Mouse (Mus musculus): Measurements from ENCODE around the gene Pheta1.
A peak's percentile ranks its signal among the peaks of the same experiment; 100 is the strongest.

Pheta1 gene

GRCm38 (mm10) chr5:121848743-121849142 lies at the start of gene Pheta1:
Gene Pheta1 (plus strand): TSS chr5:121848984.
- DNase-seq (ENCODE audit: low spot score in 2 of 2), result peak; percentile 90 to 94

GRCm38 (mm10) chr5:121807186-121807585 lies 41.6 kb upstream of the Pheta1 start:
- no peak for DNase-seq (ENCODE audit: low spot score in 2 of 2)

GRCm38 (mm10) chr5:121808202-121808601 lies 40.6 kb upstream of the Pheta1 start:
- no peak for DNase-seq (ENCODE audit: low spot score in 2 of 2)

GRCm38 (mm10) chr5:121809667-121810224 lies 39.0 kb upstream of the Pheta1 start:
- no peak for DNase-seq (ENCODE audit: low spot score in 2 of 2)

- DNase-seq (ENCODE audit: low spot score in 2 of 2), result no peak
These were observed 38.2 kb upstream of the Pheta1 start for GRCm38 (mm10) chr5:121810331-121811151.

- DNase-seq (ENCODE audit: low spot score in 2 of 2), result no peak
These were observed 37.3 kb upstream of the Pheta1 start for GRCm38 (mm10) chr5:121811485-121811931.

GRCm38 (mm10) chr5:121812526-121813243 lies 36.1 kb upstream of the Pheta1 start:
- DNase-seq (ENCODE audit: low spot score in 2 of 2), result no peak

GRCm38 (mm10) chr5:121813744-121814143 lies 35.0 kb upstream of the Pheta1 start:
- no peak for DNase-seq (ENCODE audit: low spot score in 2 of 2)

GRCm38 (mm10) chr5:121815067-121815466 lies 33.7 kb upstream of the Pheta1 start:
- no peak for DNase-seq (ENCODE audit: low spot score in 2 of 2)

- DNase-seq (ENCODE audit: low spot score in 2 of 2), result no peak
These were observed 32.9 kb upstream of the Pheta1 start for GRCm38 (mm10) chr5:121815867-121816380.

- DNase-seq (ENCODE audit: low spot score in 2 of 2), result no peak
These were observed 32.2 kb upstream of the Pheta1 start for GRCm38 (mm10) chr5:121816611-121817010.

- DNase-seq (ENCODE audit: low spot score in 2 of 2), result no peak
These were observed 31.2 kb upstream of the Pheta1 start for GRCm38 (mm10) chr5:121817551-121817950.

- DNase-seq (ENCODE audit: low spot score in 2 of 2), result no peak
These were observed 30.4 kb upstream of the Pheta1 start for GRCm38 (mm10) chr5:121818401-121818800.

GRCm38 (mm10) chr5:121818862-121819261 lies 29.9 kb upstream of the Pheta1 start:
- DNase-seq (ENCODE audit: low spot score in 2 of 2), result no peak

GRCm38 (mm10) chr5:121819559-121819958 lies 29.2 kb upstream of the Pheta1 start:
- DNase-seq (ENCODE audit: low spot score in 2 of 2), result no peak

GRCm38 (mm10) chr5:121820161-121820560 lies 28.6 kb upstream of the Pheta1 start:
- DNase-seq (ENCODE audit: low spot score in 2 of 2), result no peak

- no peak for DNase-seq (ENCODE audit: low spot score in 2 of 2)
These were observed 28.1 kb upstream of the Pheta1 start for GRCm38 (mm10) chr5:121820657-121821056.

- DNase-seq (ENCODE audit: low spot score in 2 of 2), result no peak
These were observed 27.7 kb upstream of the Pheta1 start for GRCm38 (mm10) chr5:121821116-121821515.

- DNase-seq (ENCODE audit: low spot score in 2 of 2), result no peak
These were observed 27.2 kb upstream of the Pheta1 start for GRCm38 (mm10) chr5:121821552-121821951.

- no peak for DNase-seq (ENCODE audit: low spot score in 2 of 2)
These were observed 25.8 kb upstream of the Pheta1 start for GRCm38 (mm10) chr5:121822786-121823505.

- no peak for DNase-seq (ENCODE audit: low spot score in 2 of 2)
These were observed 25.1 kb upstream of the Pheta1 start for GRCm38 (mm10) chr5:121823668-121824067.

GRCm38 (mm10) chr5:121824121-121824520 lies 24.7 kb upstream of the Pheta1 start:
- no peak for DNase-seq (ENCODE audit: low spot score in 2 of 2)

All from urinary bladder, postnatal 4 days (tissue).